Mouse (Mus musculus): ENCODE results near the gene Zmym2.

GRCm38 (mm10) chr14:56844033-56844432, 42.4 kb upstream of the Zmym2 start:
- TF ChIP-seq USF1 (IDR thresholded peaks at IDR 0.05; ENCODE audit: low read depth) (no peak), CTCF (IDR thresholded peaks at IDR 0.05; ENCODE audit: control insufficient read depth, insufficient read depth, insufficient read length) (no peak), MYOD1 (IDR thresholded peaks at IDR 0.05; ENCODE audit: control insufficient read depth, insufficient read length, low read depth) (no peak), MYOG (IDR thresholded peaks at IDR 0.05; ENCODE audit: control insufficient read depth, extremely low read depth, insufficient read length) (no peak), CEBPB (IDR thresholded peaks at IDR 0.05; ENCODE audit: low read depth) (no peak)
